Mouse (Mus musculus): Measurements from ENCODE around the gene Resf1. TPM values are rescaled to one million over a fixed set of nuclear protein-coding genes. Genes with fewer than 3 reads are reported as not detected.
"Not testable (repeated sequence)": the region's sequence is repeated elsewhere in the genome, so short reads cannot be mapped to it uniquely, and the experiment has no call there.

Resf1 gene
- polyA plus RNA-seq, 1 experiment from 2014 or later = 39.0 TPM

GRCm38 (mm10) chr6:149330332-149330731 is 21.1 kb downstream of the Resf1 start:
- Histone ChIP-seq H3K36me3 (ENCODE audit: control insufficient read depth, insufficient read depth, low read length) (peaks cover 83% of the 10 kb centered on the region), H3K4me2 (ENCODE audit: low read length) (no peak overlapping the region), H3K27me3 (ENCODE audit: control insufficient read depth, insufficient read depth, low read length) (no peaks in the 10 kb centered on the region), H3K9ac (replicated peaks; ENCODE audit: low read length) (no peak overlapping the region), H3K27ac (replicated peaks; ENCODE audit: low read depth, low read length) (no peak overlapping the region), H3K4me1 (ENCODE audit: control insufficient read depth, insufficient read depth, low read length) (no peaks in the 10 kb centered on the region), H3K4me3 (replicated peaks; ENCODE audit: low read depth, low read length) (no peak overlapping the region), H3K9me3 (ENCODE audit: control insufficient read depth, low read length) (no peaks in the 10 kb centered on the region)
- 92% methylated on average over 1 of the region's 1 CpGs for WGBS
- ATAC-seq (ENCODE audit: low FRiP score, low TSS enrichment) = no peak
- no peak for DNase-seq

- no peaks in the 10 kb centered on the region for H3K9me3 ChIP-seq (ENCODE audit: control insufficient read depth, low read length)
- no peak overlapping the region for H3K27ac ChIP-seq (replicated peaks; ENCODE audit: low read depth, low read length)
- H3K4me1 ChIP-seq (ENCODE audit: control insufficient read depth, insufficient read depth, low read length) = no peaks in the 10 kb centered on the region
- no peak overlapping the region for H3K4me3 ChIP-seq (replicated peaks; ENCODE audit: low read depth, low read length)
- H3K27me3 ChIP-seq (ENCODE audit: control insufficient read depth, insufficient read depth, low read length) = no peaks in the 10 kb centered on the region
- peaks cover 68% of the 10 kb centered on the region for H3K36me3 ChIP-seq (ENCODE audit: control insufficient read depth, insufficient read depth, low read length)
- no peak overlapping the region for H3K4me2 ChIP-seq (ENCODE audit: low read length)
- DNase-seq (no peak), ATAC-seq (ENCODE audit: low FRiP score, low TSS enrichment) (no peak)
- WGBS = 97% methylated on average over 2 of the region's 2 CpGs
- no peak overlapping the region for H3K9ac ChIP-seq (replicated peaks; ENCODE audit: low read length)
Observed at GRCm38 (mm10) chr6:149333036-149333435, 23.8 kb downstream of the Resf1 start.

GRCm38 (mm10) chr6:149337990-149338389 is 28.8 kb downstream of the Resf1 start:
- Histone ChIP-seq H3K4me3 (replicated peaks; ENCODE audit: low read depth, low read length) (no peak overlapping the region), H3K4me2 (ENCODE audit: low read length) (no peak overlapping the region), H3K27me3 (ENCODE audit: control insufficient read depth, insufficient read depth, low read length) (no peaks in the 10 kb centered on the region), H3K4me1 (ENCODE audit: control insufficient read depth, insufficient read depth, low read length) (no peaks in the 10 kb centered on the region), H3K36me3 (ENCODE audit: control insufficient read depth, insufficient read depth, low read length) (peaks cover 35% of the 10 kb centered on the region), H3K27ac (replicated peaks; ENCODE audit: low read depth, low read length) (no peak overlapping the region), H3K9me3 (ENCODE audit: control insufficient read depth, low read length) (no peaks in the 10 kb centered on the region), H3K9ac (replicated peaks; ENCODE audit: low read length) (no peak overlapping the region)
- ATAC-seq (ENCODE audit: low FRiP score, low TSS enrichment) (no peak), DNase-seq (no peak)

GRCm38 (mm10) chr6:149338622-149339021 is 29.4 kb downstream of the Resf1 start:
- 93% methylated on average over 1 of the region's 1 CpGs for whole genome bisulfite sequencing

GRCm38 (mm10) chr6:149343802-149344201 is 34.6 kb downstream of the Resf1 start:
- H3K36me3 ChIP-seq (ENCODE audit: control insufficient read depth, insufficient read depth, low read length) = no peaks in the 10 kb centered on the region
- no peak overlapping the region for H3K9ac ChIP-seq (replicated peaks; ENCODE audit: low read length)
- no peak overlapping the region for H3K4me2 ChIP-seq (ENCODE audit: low read length)
- DNase-seq = no peak
- no peak for ATAC-seq (ENCODE audit: low FRiP score, low TSS enrichment)
- WGBS = 65% methylated on average over 2 of the region's 2 CpGs
- H3K4me1 ChIP-seq (ENCODE audit: control insufficient read depth, insufficient read depth, low read length) = no peaks in the 10 kb centered on the region
- no peak overlapping the region for H3K27ac ChIP-seq (replicated peaks; ENCODE audit: low read depth, low read length)
- H3K9me3 ChIP-seq (ENCODE audit: control insufficient read depth, low read length) = no peaks in the 10 kb centered on the region
- no peak overlapping the region for H3K4me3 ChIP-seq (replicated peaks; ENCODE audit: low read depth, low read length)
- H3K27me3 ChIP-seq (ENCODE audit: control insufficient read depth, insufficient read depth, low read length) = no peaks in the 10 kb centered on the region

More at GRCm38 (mm10) chr6:149338622-149339021, 29.4 kb downstream of the Resf1 start:
- Histone ChIP-seq H3K9ac (replicated peaks; ENCODE audit: low read length) (no peak overlapping the region), H3K4me3 (replicated peaks; ENCODE audit: low read depth, low read length) (no peak overlapping the region), H3K4me1 (ENCODE audit: control insufficient read depth, insufficient read depth, low read length) (no peaks in the 10 kb centered on the region), H3K9me3 (ENCODE audit: control insufficient read depth, low read length) (no peaks in the 10 kb centered on the region), H3K36me3 (ENCODE audit: control insufficient read depth, insufficient read depth, low read length) (peaks cover 29% of the 10 kb centered on the region), H3K27ac (replicated peaks; ENCODE audit: low read depth, low read length) (no peak overlapping the region), H3K27me3 (ENCODE audit: control insufficient read depth, insufficient read depth, low read length) (no peaks in the 10 kb centered on the region), H3K4me2 (ENCODE audit: low read length) (no peak overlapping the region)
- DNase-seq (no peak), ATAC-seq (ENCODE audit: low FRiP score, low TSS enrichment) (no peak)

- Histone ChIP-seq H3K27me3 (ENCODE audit: control insufficient read depth, insufficient read depth, low read length) (no peaks in the 10 kb centered on the region), H3K4me2 (ENCODE audit: low read length) (no peak overlapping the region), H3K36me3 (ENCODE audit: control insufficient read depth, insufficient read depth, low read length) (no peaks in the 10 kb centered on the region), H3K27ac (replicated peaks; ENCODE audit: low read depth, low read length) (no peak overlapping the region), H3K4me3 (replicated peaks; ENCODE audit: low read depth, low read length) (no peak overlapping the region), H3K9me3 (ENCODE audit: control insufficient read depth, low read length) (no peaks in the 10 kb centered on the region), H3K9ac (replicated peaks; ENCODE audit: low read length) (no peak overlapping the region), H3K4me1 (ENCODE audit: control insufficient read depth, insufficient read depth, low read length) (no peaks in the 10 kb centered on the region)
- DNase-seq = no peak
- ATAC-seq (ENCODE audit: low FRiP score, low TSS enrichment) = no peak
Observed at GRCm38 (mm10) chr6:149344372-149344771, 35.2 kb downstream of the Resf1 start.

- not testable (repeated sequence) for H3K9ac ChIP-seq (replicated peaks; ENCODE audit: low read length); H3K4me3 ChIP-seq (replicated peaks; ENCODE audit: low read depth, low read length); ATAC-seq (ENCODE audit: low FRiP score, low TSS enrichment); H3K4me1 ChIP-seq (ENCODE audit: control insufficient read depth, insufficient read depth, low read length); H3K27ac ChIP-seq (replicated peaks; ENCODE audit: low read depth, low read length); H3K4me2 ChIP-seq (ENCODE audit: low read length); DNase-seq; H3K9me3 ChIP-seq (ENCODE audit: control insufficient read depth, low read length); H3K27me3 ChIP-seq (ENCODE audit: control insufficient read depth, insufficient read depth, low read length); H3K36me3 ChIP-seq (ENCODE audit: control insufficient read depth, insufficient read depth, low read length)
- 94% methylated on average over 6 of the region's 6 CpGs for WGBS
Observed at GRCm38 (mm10) chr6:149348211-149348610, 39.0 kb downstream of the Resf1 start.

- no peak for ATAC-seq (ENCODE audit: low FRiP score, low TSS enrichment)
- Histone ChIP-seq H3K4me3 (replicated peaks; ENCODE audit: low read depth, low read length) (no peak overlapping the region), H3K9ac (replicated peaks; ENCODE audit: low read length) (no peak overlapping the region), H3K27me3 (ENCODE audit: control insufficient read depth, insufficient read depth, low read length) (no peaks in the 10 kb centered on the region), H3K4me1 (ENCODE audit: control insufficient read depth, insufficient read depth, low read length) (no peaks in the 10 kb centered on the region), H3K4me2 (ENCODE audit: low read length) (no peak overlapping the region), H3K27ac (replicated peaks; ENCODE audit: low read depth, low read length) (no peak overlapping the region), H3K9me3 (ENCODE audit: control insufficient read depth, low read length) (0 out of 2 replicates have a peak, but pooled peaks cover 4% of the 10 kb centered on the region), H3K36me3 (ENCODE audit: control insufficient read depth, insufficient read depth, low read length) (no peaks in the 10 kb centered on the region)
- no peak for DNase-seq
- WGBS = 52% methylated on average over 4 of the region's 4 CpGs
Observed at GRCm38 (mm10) chr6:149354826-149355495, 45.7 kb downstream of the Resf1 start.

GRCm38 (mm10) chr6:149355799-149356198 is 46.6 kb downstream of the Resf1 start:
- H3K9me3 ChIP-seq (ENCODE audit: control insufficient read depth, low read length); H3K36me3 ChIP-seq (ENCODE audit: control insufficient read depth, insufficient read depth, low read length); H3K4me1 ChIP-seq (ENCODE audit: control insufficient read depth, insufficient read depth, low read length); DNase-seq; H3K27ac ChIP-seq (replicated peaks; ENCODE audit: low read depth, low read length); H3K4me2 ChIP-seq (ENCODE audit: low read length); H3K27me3 ChIP-seq (ENCODE audit: control insufficient read depth, insufficient read depth, low read length); H3K9ac ChIP-seq (replicated peaks; ENCODE audit: low read length); H3K4me3 ChIP-seq (replicated peaks; ENCODE audit: low read depth, low read length); ATAC-seq (ENCODE audit: low FRiP score, low TSS enrichment): not testable (repeated sequence)
- 93% methylated on average over 4 of the region's 4 CpGs for WGBS

Measured in midbrain, embryonic 14.5 days (tissue).